Mouse (Mus musculus) lung, postnatal 0 days (tissue): ENCODE measurements around the gene Rnf113a1.

Source experiments
- CTCF ChIP-seq: IDR thresholded peaks from 2 replicates; pipeline ENCODE4 v1.5.1; 2016; ENCODE audit warnings: antibody characterized with exemption, mild to moderate bottlenecking
- EP300 ChIP-seq: IDR thresholded peaks from 2 replicates; pipeline ENCODE4 v1.6.1; 2016; ENCODE audit warnings: antibody characterized with exemption, mild to moderate bottlenecking, control low read depth

DNA sequence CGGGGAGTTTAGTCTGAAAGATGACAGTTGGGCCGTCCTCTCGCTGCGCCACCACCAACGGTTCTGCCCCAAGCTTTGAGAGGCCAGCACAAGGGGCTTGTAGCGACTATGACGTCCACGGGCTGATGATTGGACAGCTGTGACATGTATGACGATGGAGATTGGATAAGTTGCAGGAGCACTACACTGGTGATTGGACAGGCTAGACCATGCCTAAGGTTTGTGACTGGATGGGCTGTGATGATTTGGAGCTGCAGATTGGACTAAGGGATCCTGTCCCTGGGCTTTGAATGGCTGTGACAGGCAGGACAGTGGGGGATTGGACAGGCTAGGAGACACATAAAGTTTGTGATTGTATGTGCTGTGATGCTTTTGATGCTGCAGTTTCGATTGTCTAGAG lies 19.9 kb downstream of the Rnf113a1 start, which contains the start of gene Gm9:
- TF ChIP-seq CTCF (no peak), EP300 (no peak)
